ENCODE assay signal across 23 mouse cellular contexts in the genomic region with DNA sequence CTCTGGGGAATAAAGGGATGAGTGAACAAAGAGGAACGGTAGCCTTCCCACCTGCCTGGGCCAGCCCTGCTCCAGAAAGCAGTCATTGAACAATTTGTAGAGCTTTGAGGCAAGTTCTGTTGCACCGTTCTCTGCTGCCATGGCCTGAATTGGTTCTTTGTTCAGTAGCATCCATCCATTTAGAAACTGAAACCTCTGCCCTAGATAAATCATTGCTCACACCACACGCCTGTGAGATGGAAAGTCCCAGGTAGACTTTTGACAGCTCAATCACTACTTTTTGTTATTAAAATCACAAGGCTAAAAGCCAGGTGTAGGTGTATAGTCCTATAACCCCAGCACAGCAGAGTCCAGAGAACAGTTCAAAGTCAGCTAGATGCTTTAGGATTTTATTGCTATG. TPM values are rescaled to one million over a fixed set of nuclear protein-coding genes. Genes with fewer than 3 reads are reported as not detected.
DNase-seq lines count a peak whose midpoint lies in the region; ATAC-seq and TF ChIP-seq lines count a peak whose summit lies in the region.
"Had no signal": no experiment of that assay in that cellular context is flagged by ENCODE, and none has a peak within 500 bp of the region (broad histone marks: within the 10 kb centered on the region; RNA-seq: fewer than 3 reads in every experiment).

No protein-coding gene starts in this region.

- DNase-seq in neural tube, embryonic 10.5 days (ENCODE audit: extremely low spot score, low spot score) = no peak
- peak; percentile 40 for DNase-seq in CD4-positive, CD25-positive, alpha-beta regulatory T cell, adult 2 months (ENCODE audit: low read depth, low spot score)
- no peak for DNase-seq in spleen, adult 12 weeks (ENCODE audit: low spot score)
- no peak for DNase-seq in embryo, embryonic 10.5 days (ENCODE audit: low spot score)
- no peak for DNase-seq in right cerebral cortex, postnatal 14 days
- DNase-seq: adrenal gland, postnatal 10 days; cerebellum, adult 18-20 months; cerebellum, adult 9-11 months; embryo, embryonic 11 days; gastrocnemius, postnatal 10 days; heart, adult 2 months; kidney, adult 8-10 months had no signal

- no peak overlapping the region for H3K4me2 ChIP-seq in neural tube, embryonic 15.5 days
- H3K4me2 ChIP-seq: embryonic facial prominence, embryonic 15.5 days; forebrain, embryonic 15.5 days; heart, embryonic 11.5 days; heart, embryonic 15.5 days; hindbrain, embryonic 14.5 days had no signal

- H3K4me3 ChIP-seq in neural tube, embryonic 15.5 days (replicated peaks) = no peak overlapping the region
- H3K4me3 ChIP-seq in small intestine, adult 2 months (ENCODE audit: low read depth, low read length) = no peak overlapping the region
- H3K4me3 ChIP-seq: embryonic facial prominence, embryonic 15.5 days; erythroblast, embryonic 14.5 days; forebrain, embryonic 10.5 days; forebrain, embryonic 15.5 days; heart, adult 2 months; heart, embryonic 15.5 days; hindbrain, embryonic 10.5 days had no signal

- H3K36me3 ChIP-seq in neural tube, embryonic 15.5 days = peaks cover 26% of the 10 kb centered on the region
- H3K36me3 ChIP-seq in small intestine, adult 2 months (ENCODE audit: control insufficient read depth, insufficient read depth, low read length) = peaks cover 16% of the 10 kb centered on the region

- TF ChIP-seq CTCF in small intestine, adult 2 months (IDR thresholded peaks at IDR 0.05; ENCODE audit: extremely low read depth, insufficient read length, insufficient replicate concordance, low read depth, low read length) = no peak

- no peaks in the 10 kb centered on the region for H3K9me3 ChIP-seq in neural tube, embryonic 15.5 days (replicated peaks)
- H3K9me3 ChIP-seq: embryonic facial prominence, embryonic 15.5 days; forebrain, embryonic 10.5 days; forebrain, embryonic 15.5 days; heart, embryonic 15.5 days; hindbrain, embryonic 10.5 days had no signal

- TF ChIP-seq POLR2A in small intestine, adult 2 months (IDR thresholded peaks at IDR 0.05; ENCODE audit: low read depth, low read length) = no peak

- H3K27me3 ChIP-seq in neural tube, embryonic 15.5 days (replicated peaks) = no peaks in the 10 kb centered on the region
- no peaks in the 10 kb centered on the region; the same call in 1 of the 2 replicates for H3K27me3 ChIP-seq in small intestine, adult 2 months (ENCODE audit: control insufficient read depth, insufficient read depth, low read length)
- H3K27me3 ChIP-seq: embryonic facial prominence, embryonic 15.5 days; forebrain, embryonic 15.5 days; heart, embryonic 15.5 days had no signal

- H3K9ac ChIP-seq in neural tube, embryonic 15.5 days (replicated peaks) = no peak overlapping the region
- H3K9ac ChIP-seq: embryonic facial prominence, embryonic 15.5 days; forebrain, embryonic 15.5 days; heart, embryonic 15.5 days; hindbrain, embryonic 14.5 days had no signal

- 0 out of 2 replicates have a peak, but pooled peaks have one; percentile 21 for ATAC-seq in neural tube, embryonic 15.5 days (ENCODE audit: low FRiP score)
- peak; percentile 79 for ATAC-seq in activated CD4-positive, CD25-positive, alpha-beta regulatory T cell, adult 4 months
- ATAC-seq: forebrain, embryonic 15.5 days had no signal

- H3K4me1 ChIP-seq in neural tube, embryonic 15.5 days = no peaks in the 10 kb centered on the region
- peaks cover 7% of the 10 kb centered on the region; the same call in 1 of the 2 replicates for H3K4me1 ChIP-seq in small intestine, adult 2 months (ENCODE audit: control insufficient read depth, insufficient read depth, insufficient read length, low read length)
- H3K4me1 ChIP-seq: embryonic facial prominence, embryonic 15.5 days; forebrain, embryonic 10.5 days; forebrain, embryonic 15.5 days; hindbrain, embryonic 10.5 days had no signal

- H3K27ac ChIP-seq in neural tube, embryonic 15.5 days (replicated peaks) = no peak overlapping the region
- 0 out of 2 replicates have a peak overlapping the region, but pooled peaks have one; percentile 1 for H3K27ac ChIP-seq in small intestine, adult 2 months (ENCODE audit: insufficient read depth, low read depth, low read length)
- H3K27ac ChIP-seq: embryonic facial prominence, embryonic 15.5 days; forebrain, embryonic 10.5 days; forebrain, embryonic 15.5 days; heart, adult 2 months; heart, embryonic 15.5 days; hindbrain, embryonic 10.5 days; hindbrain, embryonic 14.5 days had no signal

- WGBS in neural tube, embryonic 15.5 days = 73% methylated on average over 3 of the region's 3 CpGs
- WGBS in small intestine, adult 2 months = 25% methylated on average over 3 of the region's 3 CpGs

RNA-seq across cellular contexts. Expression of gene Kbtbd2, which starts 32.3 kb away (rescaled TPM):
- 28.9 and 31.1 TPM in 2 replicates for polyA plus RNA-seq in neural tube, embryonic 15.5 days (2015; fragmentation: Nextera tagmentation; extraction: Ambion mirVana)
- polyA plus RNA-seq in activated CD4-positive, CD25-positive, alpha-beta regulatory T cell, adult 4 months (2017; shearing (Covaris generic)) = 10 to 100 TPM; 17.0 to 20.3 TPM
- polyA plus RNA-seq in small intestine, adult 2 months (2012; rRNA removed) = 2.1 and 3.7 TPM in 2 replicates

RNA-seq across cellular contexts. Expression of gene Avl9, which starts 50.6 kb away (rescaled TPM):
- polyA plus RNA-seq in neural tube, embryonic 15.5 days (2015; fragmentation: Nextera tagmentation; extraction: Ambion mirVana) = 20.2 and 22.5 TPM in 2 replicates
- 10 to 100 TPM; 10.8 to 15.2 TPM for polyA plus RNA-seq in activated CD4-positive, CD25-positive, alpha-beta regulatory T cell, adult 4 months (2017; shearing (Covaris generic))
- 4.3 TPM in 2 replicates for polyA plus RNA-seq in small intestine, adult 2 months (2012; rRNA removed)
